ENCODE assay signal across 10 mouse cellular contexts in the genomic region with DNA sequence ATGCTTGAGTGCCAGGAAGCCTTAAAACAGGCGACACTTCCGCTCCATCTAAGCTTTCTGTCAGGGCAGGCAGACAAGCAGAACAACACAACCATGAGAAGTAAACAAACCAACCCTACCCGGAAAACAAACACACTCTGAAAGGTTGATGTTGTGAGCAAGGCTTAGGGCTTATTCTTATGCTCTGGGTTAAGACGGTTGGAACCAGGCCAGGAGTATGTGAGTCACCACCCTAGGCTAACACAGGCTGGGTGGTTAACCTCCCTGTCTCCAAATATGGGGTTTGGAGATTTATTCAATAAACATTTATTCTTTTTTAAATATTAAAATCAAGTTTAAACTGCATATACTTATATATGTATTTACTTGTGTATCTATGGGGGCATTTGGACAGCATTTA. TPM values are rescaled to one million over a fixed set of nuclear protein-coding genes. Genes with fewer than 3 reads are reported as not detected.
DNase-seq lines count a peak whose midpoint lies in the region; ATAC-seq lines count a peak whose summit lies in the region.
"Had no signal": no experiment of that assay in that cellular context is flagged by ENCODE, and none has a peak within 500 bp of the region (broad histone marks: within the 10 kb centered on the region; RNA-seq: fewer than 3 reads in every experiment).

No protein-coding gene starts in this region.

- DNase-seq in kidney, postnatal 10 days = peak; percentile 52
- no peak for DNase-seq in kidney, adult 8-10 months
- peak; percentile 81 for DNase-seq in adipocyte (ENCODE audit: low spot score)
- peak; percentile 54 for DNase-seq in gastrocnemius, postnatal 10 days
- peak; percentile 39 to 65 for DNase-seq in lung, postnatal 4 days
- no peak for DNase-seq in cerebellum, adult 9-11 months
- DNase-seq in ovary, postnatal 14 days (ENCODE audit: low spot score) = no peak
- DNase-seq: right cerebral cortex, postnatal 25 days had no signal

- ATAC-seq in inflammation-experienced regulatory T-cells, adult 6 months = no peak
- ATAC-seq: forebrain, embryonic 15.5 days had no signal

RNA-seq across cellular contexts. Expression of gene Cdc42bpa, which starts 46.8 kb away (rescaled TPM):
- 10 to 100 TPM; 34.9 to 43.3 TPM for total RNA-seq in gastrocnemius, postnatal 10 days (2021)
- polyA plus RNA-seq in inflammation-experienced regulatory T-cells, adult 6 months (2017; shearing (Covaris generic)) = under 1 TPM in 2 of 3 experiments, not detected in 1; 0.16 to 0.83 TPM

Comparison
In these comparisons a context has a peak if more than half of its experiments do, and no peak if none do; other contexts are left out.
1. DNase-seq: peak in kidney, postnatal 10 days (single experiment), adipocyte (single experiment), gastrocnemius, postnatal 10 days (single experiment) and lung, postnatal 4 days (2 of 2); none in kidney, adult 8-10 months (0 of 2), cerebellum, adult 9-11 months (single experiment) and ovary, postnatal 14 days (single experiment).